In the genomic region with DNA sequence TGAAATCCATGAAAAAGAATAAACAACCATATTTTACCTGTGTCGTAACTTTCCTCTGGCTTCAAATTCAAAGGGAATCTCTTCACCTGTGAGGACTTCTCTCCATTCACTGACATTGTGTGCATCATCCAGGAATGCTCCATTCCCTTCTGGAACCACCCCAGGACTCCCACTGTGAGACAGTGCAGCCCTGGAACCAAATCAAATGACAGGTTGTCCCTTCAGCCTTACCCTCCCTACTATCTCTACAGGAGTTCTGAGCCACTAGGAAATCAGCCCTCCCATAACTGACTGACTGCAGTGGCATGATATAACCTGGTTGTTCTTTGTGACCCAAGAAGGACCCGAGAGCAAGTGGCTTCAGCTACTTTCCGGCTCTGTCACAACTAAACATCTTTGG, we compare ENCODE assay signal across 29 mouse cellular contexts.
DNase-seq lines count a peak whose midpoint lies in the region; ATAC-seq and TF ChIP-seq lines count a peak whose summit lies in the region.
"Had no signal": no experiment of that assay in that cellular context is flagged by ENCODE, and none has a peak within 500 bp of the region (broad histone marks: within the 10 kb centered on the region; RNA-seq: fewer than 3 reads in every experiment).

No protein-coding gene starts in this region.

- H3K4me2 ChIP-seq in hindbrain, embryonic 16.5 days (ENCODE audit: low read length): no peak overlapping the region
- H3K4me2 ChIP-seq: forebrain, embryonic 13.5 days; liver, embryonic 13.5 days; midbrain, embryonic 13.5 days; neural tube, embryonic 13.5 days had no signal

- no peaks in the 10 kb centered on the region for H3K79me2 ChIP-seq in macrophage (ENCODE audit: inconsistent target)

- intact Hi-C loops in heart, postnatal 36 days (cut with DNase I): no loop called here

- no peaks in the 10 kb centered on the region for H3K9me3 ChIP-seq in hindbrain, embryonic 16.5 days (ENCODE audit: control insufficient read depth, low read length)
- H3K9me3 ChIP-seq: forebrain, embryonic 13.5 days; G1E; heart, embryonic 10.5 days; hindbrain, embryonic 10.5 days; liver, embryonic 13.5 days; midbrain, embryonic 13.5 days; neural tube, embryonic 13.5 days had no signal

- no peak for ATAC-seq in hindbrain, embryonic 16.5 days
- ATAC-seq: forebrain, embryonic 13.5 days; hindbrain, postnatal 0 days; intestine, embryonic 16.5 days; lung, postnatal 0 days; midbrain, embryonic 13.5 days had no signal

- no peak for DNase-seq in layer of hippocampus, adult 2 months (ENCODE audit: low spot score in 2 of 2)
- no peak for DNase-seq in layer of hippocampus, adult 11-12 months (ENCODE audit: low spot score)
- peak; percentile 94 for DNase-seq in cerebellum, adult 11-12 months
- peak; percentile 95 for DNase-seq in cerebellum, adult 9-11 months
- DNase-seq in heart, postnatal 36 days: no peak
- DNase-seq in urinary bladder, adult 18-20 months (ENCODE audit: low spot score in 2 of 2): no peak
- DNase-seq: adrenal gland, adult 8-10 months; gastrocnemius, postnatal 25 days; heart, adult 11 months; kidney, adult 8-10 months; kidney, postnatal 10 days; liver, embryonic 13.5 days; lung, adult 18-20 months; lung, postnatal 4 days; right cerebral cortex, postnatal 4 days; thymus, adult 2 months; thymus, postnatal 4 days had no signal

- 0 out of 2 replicates have a peak overlapping the region, but pooled peaks have one; percentile 28 for H3K27ac ChIP-seq in layer of hippocampus, adult 2 months
- peak overlapping the region; percentile 98 for H3K27ac ChIP-seq in macrophage
- no peak overlapping the region for H3K27ac ChIP-seq in hindbrain, embryonic 16.5 days (ENCODE audit: low read depth, low read length)
- H3K27ac ChIP-seq: forebrain, embryonic 13.5 days; heart, embryonic 10.5 days; hindbrain, embryonic 10.5 days; hindbrain, postnatal 0 days; liver, embryonic 13.5 days; midbrain, embryonic 13.5 days; neural tube, embryonic 13.5 days; stomach, postnatal 0 days had no signal

- no peaks in the 10 kb centered on the region for H3K4me1 ChIP-seq in hindbrain, embryonic 16.5 days (ENCODE audit: control insufficient read depth, insufficient read depth, low read depth, low read length)
- H3K4me1 ChIP-seq: forebrain, embryonic 13.5 days; heart, embryonic 10.5 days; hindbrain, embryonic 10.5 days; liver, embryonic 13.5 days; midbrain, embryonic 13.5 days; neural tube, embryonic 13.5 days had no signal

- H3K9ac ChIP-seq in hindbrain, embryonic 16.5 days (ENCODE audit: low read depth, low read length): no peak overlapping the region
- H3K9ac ChIP-seq: forebrain, embryonic 13.5 days; liver, embryonic 13.5 days; midbrain, embryonic 13.5 days; neural tube, embryonic 13.5 days had no signal

- H3K36me3 ChIP-seq in macrophage (ENCODE audit: inconsistent target): peaks cover 46% of the 10 kb centered on the region
- H3K36me3 ChIP-seq in hindbrain, embryonic 16.5 days (ENCODE audit: control insufficient read depth, insufficient read depth, low read length): peaks cover 24% of the 10 kb centered on the region

- WGBS in macrophage (ENCODE audit: missing documents): 98% methylated on average over 3 of the region's 3 CpGs
- WGBS in hindbrain, embryonic 16.5 days: 91% methylated on average over 3 of the region's 3 CpGs

- no peaks in the 10 kb centered on the region for H3K27me3 ChIP-seq in hindbrain, embryonic 16.5 days (replicated peaks; ENCODE audit: control insufficient read depth, insufficient read depth, low read length)
- H3K27me3 ChIP-seq: forebrain, embryonic 13.5 days; liver, embryonic 13.5 days; midbrain, embryonic 13.5 days; neural tube, embryonic 13.5 days had no signal

- no peak overlapping the region for H3K4me3 ChIP-seq in layer of hippocampus, adult 2 months
- no peak overlapping the region for H3K4me3 ChIP-seq in macrophage (ENCODE audit: inconsistent target)
- H3K4me3 ChIP-seq in hindbrain, embryonic 16.5 days (ENCODE audit: low read length): no peak overlapping the region
- H3K4me3 ChIP-seq: forebrain, embryonic 13.5 days; heart, embryonic 10.5 days; hindbrain, embryonic 10.5 days; liver, embryonic 13.5 days; midbrain, embryonic 13.5 days; neural tube, embryonic 13.5 days had no signal

- TF ChIP-seq CTCF in layer of hippocampus, adult 2 months (conservative IDR thresholded peaks at IDR 0.05): no peak

Comparison
In these comparisons a context has a peak if more than half of its experiments do, and no peak if none do; other contexts are left out.
1. DNase-seq: peak in cerebellum, adult 11-12 months (single experiment) and cerebellum, adult 9-11 months (single experiment); none in layer of hippocampus, adult 2 months (0 of 2), layer of hippocampus, adult 11-12 months (single experiment), heart, postnatal 36 days (0 of 2) and urinary bladder, adult 18-20 months (0 of 2).